Mouse (Mus musculus): Measurements from ENCODE around the gene Mtg2. TPM values are rescaled to one million over a fixed set of nuclear protein-coding genes. Genes with fewer than 3 reads are reported as not detected.

The Mtg2 gene
- 9.7 and 12.5 TPM in 2 replicates for total RNA-seq (2017)

DNA sequence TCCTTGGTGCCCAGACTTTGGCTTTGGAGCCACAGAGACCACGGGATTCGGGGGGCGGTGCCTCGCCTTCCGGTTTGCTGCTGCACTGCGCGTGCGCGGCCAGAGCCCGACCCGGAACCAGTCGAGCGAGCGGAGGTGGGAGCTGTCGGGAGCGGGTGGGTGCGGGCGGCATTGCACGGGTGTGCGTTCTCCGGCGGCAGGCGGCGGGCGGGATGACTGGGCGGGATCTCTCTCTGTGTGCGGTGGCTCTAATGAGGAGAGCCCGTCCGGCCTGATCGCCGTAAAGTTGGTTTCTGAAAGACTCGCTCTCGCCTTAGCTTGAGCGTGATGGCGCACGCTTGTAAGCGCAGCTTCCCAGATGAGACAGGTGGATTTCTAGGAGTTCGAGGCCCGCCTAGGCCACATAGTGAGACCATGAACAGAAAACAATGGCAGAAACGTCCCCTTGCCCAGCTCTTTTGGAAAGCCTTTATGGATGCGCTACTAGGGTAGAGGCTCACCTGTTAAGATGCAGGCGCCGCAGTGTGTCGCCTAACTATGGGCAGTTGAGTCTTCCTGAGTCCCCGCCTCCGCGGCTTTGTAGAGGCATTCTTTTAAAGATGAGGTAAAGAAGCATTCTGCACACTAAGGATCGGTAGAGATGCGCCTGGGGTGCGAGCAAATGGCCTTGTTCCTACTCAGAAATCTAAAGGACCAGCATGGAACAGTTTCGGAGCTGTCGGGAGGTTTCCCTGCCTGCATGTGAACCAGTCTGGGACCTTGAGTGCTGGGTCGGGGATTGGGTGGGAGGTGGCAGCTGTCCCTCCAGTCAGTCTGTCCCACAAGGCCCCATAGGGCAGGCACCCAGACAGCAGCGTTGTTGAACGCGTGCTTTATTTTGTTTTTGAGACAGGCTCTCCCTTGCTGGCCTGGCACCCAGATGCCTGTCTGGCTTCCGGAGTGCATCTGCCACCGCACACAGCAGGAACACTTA is at the start of gene Mtg2:
TSS of gene Mtg2 (plus strand) at position 108 of the 973 bp plus-strand sequence.
- ATAC-seq (replicated peaks; ENCODE audit: low read depth, poor library complexity, severe bottlenecking), result peak; percentile 97

DNA sequence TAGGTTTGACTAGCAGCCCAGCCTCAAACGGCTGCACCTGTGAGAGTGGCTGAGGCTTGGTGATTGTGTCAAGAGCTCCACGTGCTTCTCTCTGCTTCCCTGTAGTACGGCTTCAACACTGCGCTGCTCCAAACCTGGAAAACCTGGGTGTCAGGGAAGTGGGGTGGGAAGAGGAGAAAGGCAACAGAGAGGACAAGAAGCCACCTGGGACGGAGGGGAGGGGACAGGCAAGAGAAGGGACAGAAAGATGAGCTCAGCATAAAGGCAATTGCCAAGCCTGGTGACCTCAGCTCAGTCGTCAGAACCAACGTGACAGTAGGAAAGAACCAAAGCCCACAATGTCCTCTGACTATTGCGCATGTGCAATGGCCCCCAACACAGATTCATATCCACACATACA is 49.5 kb upstream of the Mtg2 start:
- no peak for ATAC-seq (replicated peaks; ENCODE audit: low read depth, poor library complexity, severe bottlenecking)

DNA sequence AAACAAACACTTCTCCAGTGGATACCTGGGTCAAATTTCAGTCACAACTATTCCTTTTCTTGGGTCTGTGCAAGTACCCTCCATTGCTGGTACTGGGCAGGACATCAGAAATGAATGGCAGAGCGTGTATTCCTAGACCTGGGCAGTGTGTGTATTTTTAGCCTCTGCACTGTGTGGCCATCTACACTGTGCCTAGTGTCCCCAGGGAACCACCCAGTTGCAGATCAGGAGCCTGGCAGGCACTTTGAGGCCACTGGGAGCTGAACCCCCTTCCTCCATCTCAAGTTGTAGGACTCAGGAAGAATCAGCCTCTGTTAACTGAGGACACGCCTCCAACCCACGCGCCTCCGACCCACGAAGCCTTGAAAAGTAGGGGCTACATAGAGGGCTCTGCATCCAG is 47.6 kb upstream of the Mtg2 start:
- no peak for ATAC-seq (replicated peaks; ENCODE audit: low read depth, poor library complexity, severe bottlenecking)

DNA sequence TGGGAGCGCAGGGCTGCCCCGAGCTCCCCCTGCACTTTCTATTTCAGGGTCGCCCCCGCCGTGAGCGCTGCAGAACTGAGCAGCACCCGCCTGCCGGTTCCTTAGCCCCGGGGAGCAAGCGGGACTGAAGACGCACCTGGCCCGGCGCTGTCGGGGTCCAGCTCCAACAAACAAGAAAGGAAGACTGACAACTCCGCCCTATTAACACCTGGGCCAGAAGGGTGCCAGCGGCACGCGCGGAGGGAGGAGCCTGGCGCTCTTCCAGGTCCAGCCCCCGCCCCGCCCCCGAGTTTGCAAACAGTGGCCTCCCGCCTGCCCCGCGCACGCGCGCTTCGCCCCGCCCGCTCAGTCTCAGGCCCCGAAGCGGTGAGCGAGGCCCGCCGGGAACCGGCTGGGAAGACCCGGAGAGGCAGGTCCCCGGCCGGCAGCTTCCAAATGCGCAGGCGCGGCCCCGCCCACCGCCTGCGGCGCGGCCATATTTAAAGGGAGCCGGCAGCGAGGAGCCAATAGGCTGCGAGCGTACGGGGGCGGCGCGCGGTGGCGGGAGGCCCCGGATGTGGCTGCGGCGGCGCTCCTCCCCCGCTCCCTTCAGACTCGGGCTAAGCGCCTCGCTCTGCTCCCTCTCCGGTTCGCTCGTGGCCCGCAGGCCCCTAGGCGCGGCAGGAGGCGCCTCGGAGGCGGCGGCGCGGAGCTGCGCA is 45.8 kb upstream of the Mtg2 start, which contains the start of gene Lsm14b:
TSS of gene Lsm14b (plus strand) at position 587 of the 698 bp plus-strand sequence.
- peak; percentile 78 for ATAC-seq (replicated peaks; ENCODE audit: low read depth, poor library complexity, severe bottlenecking)

DNA sequence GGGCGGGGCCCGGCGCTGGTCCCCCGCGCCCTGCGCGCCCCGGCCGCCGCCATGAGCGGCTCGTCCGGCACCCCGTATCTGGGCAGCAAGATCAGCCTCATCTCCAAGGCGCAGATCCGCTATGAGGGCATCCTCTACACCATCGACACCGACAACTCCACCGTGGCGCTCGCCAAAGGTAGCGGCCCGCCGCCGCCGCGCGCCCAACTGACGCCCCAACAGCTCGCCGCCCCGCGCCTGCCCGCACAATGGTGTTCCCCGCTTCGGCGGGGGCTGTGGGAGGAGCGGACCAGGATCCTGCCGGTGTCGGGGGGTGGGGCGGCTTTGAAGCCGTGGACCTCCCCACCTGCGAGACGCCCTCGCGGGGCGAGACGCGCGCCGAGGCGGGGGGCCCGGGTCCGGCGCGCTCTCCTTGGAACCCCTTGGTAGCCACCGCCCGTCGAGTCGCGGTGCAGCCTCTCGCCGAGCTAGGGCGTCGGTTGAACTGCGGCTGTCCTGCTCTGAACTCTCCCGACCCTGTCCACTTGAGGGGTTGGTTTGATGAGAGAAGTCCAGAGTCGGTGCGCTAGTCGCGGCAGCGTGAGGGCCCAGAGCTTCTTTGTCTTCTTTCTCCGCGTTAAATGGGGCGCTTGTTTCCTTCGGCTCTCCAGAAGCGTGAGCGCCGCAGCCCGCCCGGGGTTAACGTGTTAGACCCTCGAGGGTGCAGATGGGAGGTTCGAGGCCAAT is 45.1 kb upstream of the Mtg2 start:
- ATAC-seq (replicated peaks; ENCODE audit: low read depth, poor library complexity, severe bottlenecking), result peak; percentile 0; the same call in 1 of the 2 replicates

DNA sequence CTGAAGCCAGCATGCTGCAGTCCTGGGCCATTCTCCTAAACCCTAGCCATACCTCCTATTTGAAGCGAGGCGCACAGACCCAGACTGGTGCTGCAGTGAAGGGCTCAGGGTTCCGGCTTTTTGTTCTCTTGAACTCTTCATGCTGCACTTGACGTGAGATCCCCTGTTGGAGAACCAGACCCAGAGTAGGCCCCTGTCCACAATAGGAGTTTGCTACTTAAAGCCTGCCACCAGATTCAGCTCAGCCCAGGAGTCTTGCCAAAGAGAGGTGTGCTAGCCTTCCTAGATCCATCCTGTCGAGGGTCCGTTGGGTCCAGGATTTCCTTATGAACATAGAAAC is 44.6 kb upstream of the Mtg2 start:
- ATAC-seq (replicated peaks; ENCODE audit: low read depth, poor library complexity, severe bottlenecking), result no peak

DNA sequence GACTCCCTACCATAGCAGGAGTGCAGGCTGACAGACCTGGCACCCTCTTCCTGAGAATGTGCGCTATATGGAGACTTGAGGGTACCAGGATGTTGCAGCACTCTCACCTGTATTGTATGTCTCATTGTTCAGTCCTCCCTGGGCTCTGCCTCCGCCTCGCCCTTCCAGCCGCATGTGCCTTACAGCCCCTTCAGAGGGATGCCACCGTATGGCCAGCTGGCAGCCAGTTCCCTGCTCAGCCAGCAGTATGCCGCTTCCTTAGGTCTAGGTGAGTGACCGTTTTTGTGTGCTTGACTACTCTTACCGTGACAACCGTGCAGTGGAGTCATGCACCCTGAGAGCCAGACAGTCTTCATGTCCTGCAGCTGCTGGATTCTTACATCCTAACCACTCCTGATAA is 42.6 kb upstream of the Mtg2 start:
- no peak for ATAC-seq (replicated peaks; ENCODE audit: low read depth, poor library complexity, severe bottlenecking)

DNA sequence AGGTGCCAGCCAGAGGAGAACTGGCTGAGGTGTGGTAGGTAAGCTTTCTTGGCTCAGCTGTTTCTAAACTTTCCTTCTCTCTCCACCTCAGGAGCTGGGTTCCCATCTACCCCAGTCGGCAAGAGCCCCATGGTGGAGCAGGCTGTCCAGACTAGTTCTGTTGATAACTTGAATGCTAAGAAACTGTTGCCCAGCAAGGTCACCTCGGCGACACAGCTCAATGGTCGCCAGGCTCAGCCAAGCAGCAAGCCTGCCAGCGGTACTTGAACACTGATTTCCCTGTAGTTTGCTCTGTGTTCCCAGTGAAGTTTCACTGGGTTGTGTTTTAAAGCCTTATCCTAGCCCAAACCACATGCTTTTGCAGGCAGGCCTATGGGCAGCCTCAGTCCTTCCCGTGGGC is 39.1 kb upstream of the Mtg2 start:
- ATAC-seq (replicated peaks; ENCODE audit: low read depth, poor library complexity, severe bottlenecking), result no peak

DNA sequence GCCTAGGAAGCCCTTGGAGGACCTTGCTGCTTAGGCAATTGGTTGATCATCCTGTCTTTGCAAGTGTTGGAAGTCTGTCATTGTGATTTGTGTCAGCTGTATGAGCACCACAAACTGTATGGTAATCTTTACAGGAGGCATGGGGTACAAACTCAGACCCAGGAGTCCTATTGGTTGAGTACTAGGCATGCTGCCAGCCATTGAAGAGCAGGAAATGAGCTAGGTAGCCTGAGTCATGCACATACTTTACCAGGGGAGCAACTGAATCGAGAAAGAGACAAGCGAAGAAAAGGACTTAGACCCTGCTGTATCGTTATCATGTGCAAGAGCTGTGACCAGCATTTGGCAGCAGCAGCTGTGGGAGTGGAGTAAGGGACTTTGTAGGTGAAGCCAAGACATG is 37.5 kb upstream of the Mtg2 start:
- peak; percentile 67 for ATAC-seq (replicated peaks; ENCODE audit: low read depth, poor library complexity, severe bottlenecking)

DNA sequence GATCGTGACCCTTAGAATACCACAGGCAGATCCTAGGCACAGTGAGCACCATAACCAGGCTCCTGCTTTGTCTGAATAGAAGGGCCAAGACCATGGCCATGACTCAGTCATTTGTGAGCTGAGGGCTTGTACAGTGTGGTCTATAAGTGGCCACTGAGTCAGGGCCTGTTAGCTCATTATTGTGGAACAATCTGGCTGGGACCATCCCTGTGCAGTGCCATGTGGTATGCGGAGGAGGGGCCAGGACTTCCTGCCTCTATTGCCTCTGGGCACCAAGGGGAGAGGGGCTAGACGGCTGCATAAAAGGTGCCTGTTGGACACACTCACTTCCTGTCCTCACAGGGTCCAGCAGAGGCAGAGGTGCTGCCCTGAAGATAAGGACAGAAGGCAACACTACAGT is 36.4 kb upstream of the Mtg2 start:
- no peak; the same call in 1 of the 2 replicates for ATAC-seq (replicated peaks; ENCODE audit: low read depth, poor library complexity, severe bottlenecking)

DNA sequence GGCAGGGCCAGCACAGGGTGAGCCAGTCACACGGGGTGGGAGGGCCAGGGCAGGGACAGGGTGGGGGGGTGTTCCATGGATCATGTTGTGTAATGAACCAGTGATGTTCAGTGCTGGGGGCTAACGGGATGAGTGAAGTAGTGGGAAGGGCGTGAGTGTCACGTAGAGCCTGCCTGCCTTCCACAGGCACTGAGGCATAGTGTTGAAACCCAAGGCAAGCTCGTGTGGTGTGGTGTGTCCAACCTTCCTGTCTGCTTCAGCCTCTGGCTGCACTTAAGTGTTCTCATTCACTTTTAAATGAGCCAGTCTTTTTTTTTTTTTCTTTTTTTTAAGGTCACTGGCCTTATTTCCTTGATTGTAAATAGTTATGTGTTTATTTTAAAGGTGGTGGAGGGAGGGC is 35.6 kb upstream of the Mtg2 start:
- no peak for ATAC-seq (replicated peaks; ENCODE audit: low read depth, poor library complexity, severe bottlenecking)

DNA sequence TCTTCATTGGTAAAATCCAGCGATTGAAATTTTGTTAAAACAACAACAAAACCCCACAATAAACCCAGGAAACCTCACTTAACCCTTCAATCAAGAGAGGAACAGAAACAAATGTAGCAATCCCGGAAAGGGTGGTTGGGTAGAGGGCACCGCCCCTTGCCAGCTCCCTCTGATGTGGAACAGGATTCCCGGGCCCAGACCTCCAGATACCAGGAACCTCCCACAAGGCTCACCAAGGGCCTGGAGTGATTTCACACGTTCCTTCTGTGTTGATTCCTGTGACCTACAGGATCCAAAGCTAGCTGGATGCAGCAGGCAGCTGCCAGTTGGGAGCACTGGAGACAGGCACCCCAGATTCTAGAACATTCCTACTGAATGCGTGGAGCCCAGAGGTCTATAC is 30.0 kb upstream of the Mtg2 start:
- peak; percentile 43 for ATAC-seq (replicated peaks; ENCODE audit: low read depth, poor library complexity, severe bottlenecking)

DNA sequence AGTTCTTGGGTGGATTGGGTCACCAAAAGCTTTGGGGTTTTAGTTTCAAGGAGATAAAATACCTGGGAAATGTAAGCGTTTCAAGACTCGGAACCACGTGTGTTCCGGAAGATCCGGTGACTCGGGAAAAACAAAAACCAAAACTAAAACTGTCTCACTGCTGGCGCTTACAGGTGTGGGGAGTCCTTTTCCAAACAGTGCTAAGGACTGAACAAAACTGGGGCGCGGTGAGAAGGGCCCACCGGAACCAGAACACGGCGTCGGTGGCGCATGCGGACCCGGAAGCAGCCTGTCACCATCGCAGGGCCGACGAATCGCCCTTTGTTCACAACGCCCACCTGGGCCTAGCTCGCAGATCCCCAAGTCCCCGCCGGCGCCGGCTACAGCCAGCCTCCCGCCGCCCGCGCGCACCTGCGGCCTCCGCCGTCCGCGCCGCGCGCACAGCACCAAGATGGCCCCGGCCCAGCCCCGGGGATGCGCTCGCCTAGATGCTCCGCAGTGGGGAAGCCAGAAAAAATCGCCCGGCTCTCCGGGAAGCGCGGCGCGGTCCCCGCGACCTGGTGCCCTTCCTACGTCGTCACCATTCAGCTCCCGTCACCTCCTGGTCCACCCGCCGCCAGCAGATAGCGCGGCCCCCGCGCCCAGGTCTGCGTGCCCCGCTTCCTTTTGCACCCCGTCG is 28.7 kb upstream of the Mtg2 start:
- ATAC-seq (replicated peaks; ENCODE audit: low read depth, poor library complexity, severe bottlenecking), result peak; percentile 3

DNA sequence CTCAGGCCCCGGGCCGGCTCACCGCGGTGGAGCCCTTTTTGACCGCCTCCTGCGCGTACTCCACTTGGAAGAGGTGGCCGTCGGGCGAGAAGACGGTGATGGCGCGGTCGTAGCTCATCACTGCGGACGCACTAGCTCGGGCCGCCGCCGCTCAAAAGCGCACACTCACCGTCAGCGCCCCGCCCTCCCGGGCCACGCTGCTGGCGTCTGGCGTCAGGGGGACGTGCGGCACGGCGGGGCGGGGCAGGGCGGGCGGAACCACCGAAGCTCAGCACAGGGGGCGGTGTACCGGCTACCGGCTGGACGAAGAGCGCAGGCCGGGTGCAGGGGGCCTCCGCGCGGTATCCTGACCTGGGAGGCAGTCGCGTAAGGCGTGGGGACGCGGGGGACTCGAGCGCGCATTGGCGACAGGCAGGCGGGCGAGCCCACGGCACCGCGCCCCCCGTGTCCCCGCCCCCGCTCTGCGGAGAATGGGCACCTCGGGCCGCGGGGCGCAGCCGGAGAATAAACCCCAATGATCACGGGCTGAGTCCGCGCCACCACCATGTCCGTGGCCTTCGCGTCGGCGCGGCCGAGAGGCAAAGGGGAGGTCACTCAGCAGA is 28.0 kb upstream of the Mtg2 start, which contains the start of the genes Psma7 and Ss18l1:
TSS of gene Psma7 (minus strand) at position 178 of the 602 bp plus-strand sequence.
TSS of gene Ss18l1 (plus strand) at position 254 of the 602 bp plus-strand sequence.
- peak; percentile 67 for ATAC-seq (replicated peaks; ENCODE audit: low read depth, poor library complexity, severe bottlenecking)

DNA sequence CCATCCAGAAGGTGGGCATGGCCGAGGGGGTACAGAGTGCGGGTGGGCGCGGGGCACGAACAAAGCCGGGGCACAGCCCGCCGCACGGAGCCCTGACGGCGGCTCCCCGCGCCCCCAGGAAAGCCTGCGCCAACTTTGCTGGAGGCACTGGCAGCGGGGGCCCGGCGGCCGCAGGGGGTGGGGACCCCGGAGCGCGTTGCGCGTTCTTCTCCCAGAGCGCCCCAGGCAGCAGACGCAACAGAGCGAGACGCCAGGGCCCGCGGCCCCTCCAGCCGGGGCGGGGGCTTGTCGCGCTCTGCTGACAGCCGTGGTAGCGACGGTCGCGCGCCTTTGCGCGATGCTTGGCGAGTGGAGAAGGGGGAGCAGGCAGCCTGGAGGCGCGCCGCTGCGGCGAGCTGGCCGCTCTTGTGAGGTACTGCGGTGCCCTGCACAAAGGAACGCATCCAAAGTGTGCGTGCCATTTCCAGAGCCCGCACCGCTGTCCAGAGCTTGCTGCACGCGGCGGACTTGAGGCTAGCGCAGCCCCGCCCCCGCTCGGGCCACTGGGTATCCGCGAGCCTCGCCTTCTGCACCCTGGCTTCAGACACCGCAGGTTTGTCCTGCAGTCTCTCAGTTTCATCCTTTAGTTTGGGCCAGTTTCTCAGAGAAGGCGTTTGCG is 27.4 kb upstream of the Mtg2 start:
- peak; percentile 7; the same call in 1 of the 2 replicates for ATAC-seq (replicated peaks; ENCODE audit: low read depth, poor library complexity, severe bottlenecking)

DNA sequence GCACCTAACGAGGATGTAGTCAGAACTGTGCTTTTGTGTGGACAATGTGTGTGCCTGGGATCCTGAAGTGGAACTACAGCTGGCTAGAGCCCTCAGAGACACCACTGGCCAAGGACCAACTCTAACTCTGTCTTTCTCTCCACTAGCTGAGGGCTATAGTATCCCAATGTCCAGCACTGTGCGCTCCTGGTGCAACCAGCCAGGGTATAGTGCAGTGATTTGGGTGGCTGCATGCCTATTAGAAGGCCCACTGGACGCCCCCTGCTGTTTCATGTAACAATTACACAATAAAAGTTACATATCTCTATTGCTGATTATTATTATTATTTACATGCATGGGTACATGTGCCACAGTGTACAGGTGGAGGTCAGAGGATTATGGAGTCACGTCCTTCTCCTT is 25.1 kb upstream of the Mtg2 start:
- ATAC-seq (replicated peaks; ENCODE audit: low read depth, poor library complexity, severe bottlenecking), result peak; percentile 30; the same call in 1 of the 2 replicates

DNA sequence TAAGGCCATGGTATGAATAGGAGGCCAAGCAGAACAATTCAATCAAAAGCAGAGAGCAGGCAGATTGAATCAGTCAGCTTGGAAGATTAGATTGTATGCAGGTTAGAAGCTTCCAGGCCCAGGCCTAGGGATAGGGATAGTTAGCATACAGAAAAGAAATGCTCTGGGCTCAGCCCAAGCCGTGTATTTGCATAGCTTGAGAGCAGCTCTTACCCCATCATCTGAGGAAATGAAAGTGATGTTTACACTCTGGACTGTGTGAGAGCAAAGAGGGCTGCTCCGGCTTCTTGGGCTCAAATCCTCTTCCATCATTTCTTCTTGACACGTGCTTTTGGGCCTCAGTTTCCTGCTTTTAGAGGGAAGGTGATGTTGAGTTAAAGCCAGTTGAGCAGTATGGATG is 22.8 kb upstream of the Mtg2 start:
- no peak for ATAC-seq (replicated peaks; ENCODE audit: low read depth, poor library complexity, severe bottlenecking)

DNA sequence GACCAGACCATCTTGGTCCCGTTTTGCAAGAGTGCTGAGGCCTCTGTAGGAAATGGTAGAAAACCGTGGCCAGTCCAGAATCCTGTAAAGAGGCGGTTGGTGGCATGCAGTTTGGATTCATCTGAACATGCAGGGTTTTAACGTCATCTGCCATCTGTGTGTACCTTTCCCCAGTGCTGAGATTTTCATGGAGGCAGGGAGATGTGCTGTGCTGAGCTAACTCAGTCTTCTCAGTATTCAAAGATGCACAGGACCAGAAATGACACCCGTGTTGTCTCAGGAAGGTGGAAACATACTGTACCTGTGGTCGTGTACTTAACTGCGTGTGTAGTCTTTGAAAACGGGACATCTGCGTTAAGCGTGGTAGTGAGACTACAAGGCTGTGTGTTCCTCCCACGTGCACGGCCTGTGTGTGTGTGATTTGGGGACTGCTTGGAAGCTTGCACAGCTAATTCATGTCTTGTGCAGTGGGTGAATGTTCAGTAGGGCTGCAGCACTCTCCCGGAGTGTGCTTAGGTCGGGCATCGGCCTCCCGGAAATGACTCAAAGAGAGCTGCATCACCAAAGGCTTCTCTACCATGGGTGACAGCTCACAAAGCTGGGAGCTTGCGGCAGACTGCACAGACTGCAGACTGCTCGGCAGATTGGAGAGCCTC is 22.3 kb upstream of the Mtg2 start:
- ATAC-seq (replicated peaks; ENCODE audit: low read depth, poor library complexity, severe bottlenecking), result no peak

All from common myeloid progenitor, adult 5-6 weeks (primary cell).